In the genomic region with DNA sequence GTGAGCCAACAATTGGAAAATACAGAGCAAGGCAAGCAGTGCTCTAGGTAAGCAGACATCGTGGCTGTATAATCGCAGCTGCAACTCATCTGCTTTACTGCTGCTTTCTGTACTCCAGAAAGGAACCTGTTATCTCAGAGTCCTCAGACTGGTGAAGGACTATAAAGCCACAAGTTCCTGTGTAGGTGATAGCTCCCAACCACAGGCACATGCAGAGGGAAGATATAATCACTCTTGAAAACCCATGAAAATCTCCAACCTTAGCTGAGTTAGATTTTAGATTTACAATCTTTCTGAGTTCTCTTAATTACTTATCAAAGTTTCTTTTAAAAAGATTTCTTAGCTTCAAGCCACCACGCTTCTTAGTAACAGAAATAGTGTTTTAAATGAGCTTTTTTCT, we compare ENCODE assay signal across 29 mouse cellular contexts.
DNase-seq lines count a peak whose midpoint lies in the region; ATAC-seq and TF ChIP-seq lines count a peak whose summit lies in the region.
"Had no signal": no experiment of that assay in that cellular context is flagged by ENCODE, and none has a peak within 500 bp of the region (broad histone marks: within the 10 kb centered on the region; RNA-seq: fewer than 3 reads in every experiment).

No protein-coding gene starts in this region.

- H3K27me3 ChIP-seq in liver, embryonic 11.5 days (replicated peaks; ENCODE audit: control insufficient read depth, insufficient read depth, low read length): no peaks in the 10 kb centered on the region
- no peaks in the 10 kb centered on the region for H3K27me3 ChIP-seq in liver, embryonic 12.5 days (replicated peaks)
- no peaks in the 10 kb centered on the region for H3K27me3 ChIP-seq in G1E (ENCODE audit: insufficient read depth, low read length)
- no peaks in the 10 kb centered on the region for H3K27me3 ChIP-seq in forebrain, embryonic 10.5 days (ENCODE audit: poor library complexity, severe bottlenecking)
- H3K27me3 ChIP-seq: CH12.LX; embryonic facial prominence, embryonic 13.5 days; forebrain, embryonic 13.5 days; kidney, embryonic 15.5 days; limb, embryonic 13.5 days; megakaryocyte, embryonic 14.5 days; stomach, embryonic 15.5 days had no signal

- H3K27ac ChIP-seq in liver, embryonic 11.5 days (ENCODE audit: low read depth, low read length): no peak overlapping the region
- H3K27ac ChIP-seq in liver, embryonic 12.5 days: no peak overlapping the region
- no peak overlapping the region for H3K27ac ChIP-seq in forebrain, embryonic 10.5 days
- H3K27ac ChIP-seq: embryonic facial prominence, embryonic 13.5 days; forebrain, embryonic 13.5 days; kidney, embryonic 15.5 days; limb, embryonic 13.5 days; stomach, embryonic 15.5 days had no signal

- no peak for TF ChIP-seq CTCF in G1E (IDR thresholded peaks at IDR 0.05; ENCODE audit: low read depth, low read length)

- H3K9ac ChIP-seq in liver, embryonic 11.5 days (ENCODE audit: low read depth, low read length): no peak overlapping the region
- H3K9ac ChIP-seq in liver, embryonic 12.5 days: no peak overlapping the region
- H3K9ac ChIP-seq: embryonic facial prominence, embryonic 13.5 days; forebrain, embryonic 13.5 days; kidney, embryonic 15.5 days; limb, embryonic 13.5 days; stomach, embryonic 15.5 days had no signal

- H3K36me3 ChIP-seq in liver, embryonic 11.5 days (ENCODE audit: control insufficient read depth, insufficient read depth, low read length): no peaks in the 10 kb centered on the region
- H3K36me3 ChIP-seq in liver, embryonic 12.5 days: no peaks in the 10 kb centered on the region
- H3K36me3 ChIP-seq in G1E (replicated peaks): no peaks in the 10 kb centered on the region
- H3K36me3 ChIP-seq in forebrain, embryonic 10.5 days (replicated peaks): no peaks in the 10 kb centered on the region; the same call in 1 of the 2 replicates
- H3K36me3 ChIP-seq: embryonic facial prominence, embryonic 13.5 days; kidney, embryonic 15.5 days; limb, embryonic 13.5 days; stomach, embryonic 15.5 days had no signal

- DNase-seq in liver, embryonic 11.5 days (ENCODE audit: low spot score): no peak
- peak; percentile 12 for DNase-seq in G1E (ENCODE audit: low spot score)
- DNase-seq in forebrain, embryonic 10.5 days (ENCODE audit: extremely low spot score, low spot score): no peak
- DNase-seq in lung, postnatal 36 days: no peak
- DNase-seq: adrenal gland, postnatal 25 days; cerebellum, postnatal 14 days; embryo, embryonic 11 days; gastrocnemius, postnatal 36 days; kidney, postnatal 4 days; lung, adult 18-20 months; lung, postnatal 10 days; midbrain, embryonic 14.5 days; right cerebral cortex, adult 18-20 months; right cerebral cortex, postnatal 4 days had no signal

- no peaks in the 10 kb centered on the region for H3K9me3 ChIP-seq in liver, embryonic 11.5 days (ENCODE audit: control insufficient read depth, low read length)
- no peaks in the 10 kb centered on the region for H3K9me3 ChIP-seq in liver, embryonic 12.5 days (replicated peaks)
- no peaks in the 10 kb centered on the region for H3K9me3 ChIP-seq in G1E (replicated peaks)
- H3K9me3 ChIP-seq in forebrain, embryonic 10.5 days: no peaks in the 10 kb centered on the region
- H3K9me3 ChIP-seq: embryonic facial prominence, embryonic 13.5 days; forebrain, embryonic 13.5 days; kidney, embryonic 15.5 days; limb, embryonic 13.5 days; megakaryocyte, embryonic 14.5 days; stomach, embryonic 15.5 days had no signal

- 41% methylated on average over 3 of the region's 3 CpGs for WGBS in liver, embryonic 11.5 days
- 39% methylated on average over 3 of the region's 3 CpGs for WGBS in liver, embryonic 12.5 days (ENCODE audit: insufficient replicate concordance)
- 96% methylated on average over 3 of the region's 3 CpGs for WGBS in forebrain, embryonic 10.5 days

- no peak overlapping the region for H3K4me3 ChIP-seq in liver, embryonic 11.5 days (ENCODE audit: low read depth, low read length)
- H3K4me3 ChIP-seq in liver, embryonic 12.5 days: no peak overlapping the region
- no peak overlapping the region for H3K4me3 ChIP-seq in G1E (ENCODE audit: low read depth, low read length)
- no peak overlapping the region for H3K4me3 ChIP-seq in forebrain, embryonic 10.5 days
- H3K4me3 ChIP-seq: embryonic facial prominence, embryonic 13.5 days; erythroblast, embryonic 14.5 days; forebrain, embryonic 13.5 days; kidney, embryonic 15.5 days; limb, embryonic 13.5 days; megakaryocyte, embryonic 14.5 days; myocyte; stomach, embryonic 15.5 days had no signal

- 0 out of 2 replicates have a peak, but pooled peaks have one; percentile 47 for ATAC-seq in liver, embryonic 11.5 days (replicated peaks; ENCODE audit: low FRiP score)
- ATAC-seq in liver, embryonic 12.5 days: no peak
- peak; percentile 85 for ATAC-seq in G1E (ENCODE audit: extremely low read depth, insufficient number of reproducible peaks, low FRiP score, poor library complexity, severe bottlenecking)
- ATAC-seq in granulocyte monocyte progenitor cell, adult 5-6 weeks (replicated peaks; ENCODE audit: poor library complexity, severe bottlenecking): peak; percentile 46; the same call in 1 of the 2 replicates
- ATAC-seq in megakaryocyte progenitor cell, adult 5-6 weeks (replicated peaks; ENCODE audit: poor library complexity): peak; percentile 93
- no peak for ATAC-seq in monocyte, adult 5-6 weeks (replicated peaks; ENCODE audit: insufficient number of reproducible peaks, low FRiP score, low TSS enrichment, poor library complexity, severe bottlenecking)
- ATAC-seq: forebrain, embryonic 13.5 days; hindbrain, embryonic 16.5 days; intestine, postnatal 0 days had no signal

- no peak overlapping the region for H3K4me2 ChIP-seq in liver, embryonic 11.5 days
- H3K4me2 ChIP-seq in liver, embryonic 12.5 days: no peak overlapping the region
- H3K4me2 ChIP-seq: embryonic facial prominence, embryonic 13.5 days; forebrain, embryonic 13.5 days; kidney, embryonic 15.5 days; limb, embryonic 13.5 days; stomach, embryonic 15.5 days had no signal

- 0 out of 2 replicates have a peak, but pooled peaks cover 2% of the 10 kb centered on the region for H3K4me1 ChIP-seq in liver, embryonic 11.5 days (replicated peaks; ENCODE audit: control insufficient read depth, insufficient read depth, low read length)
- H3K4me1 ChIP-seq in liver, embryonic 12.5 days: peaks cover 5% of the 10 kb centered on the region; the same call in 1 of the 2 replicates
- peaks cover 5% of the 10 kb centered on the region; the same call in 1 of the 2 replicates for H3K4me1 ChIP-seq in G1E (ENCODE audit: insufficient read depth, low read depth, low read length)
- H3K4me1 ChIP-seq in forebrain, embryonic 10.5 days: no peaks in the 10 kb centered on the region
- H3K4me1 ChIP-seq: embryonic facial prominence, embryonic 13.5 days; forebrain, embryonic 13.5 days; kidney, embryonic 15.5 days; limb, embryonic 13.5 days; stomach, embryonic 15.5 days had no signal

Comparison
In these comparisons a context has a peak if more than half of its experiments do, and no peak if none do; other contexts are left out.
1. ATAC-seq: peak in liver, embryonic 11.5 days (single experiment), G1E (single experiment), granulocyte monocyte progenitor cell, adult 5-6 weeks (single experiment) and megakaryocyte progenitor cell, adult 5-6 weeks (single experiment); none in liver, embryonic 12.5 days (single experiment) and monocyte, adult 5-6 weeks (single experiment).